In the genomic region with DNA sequence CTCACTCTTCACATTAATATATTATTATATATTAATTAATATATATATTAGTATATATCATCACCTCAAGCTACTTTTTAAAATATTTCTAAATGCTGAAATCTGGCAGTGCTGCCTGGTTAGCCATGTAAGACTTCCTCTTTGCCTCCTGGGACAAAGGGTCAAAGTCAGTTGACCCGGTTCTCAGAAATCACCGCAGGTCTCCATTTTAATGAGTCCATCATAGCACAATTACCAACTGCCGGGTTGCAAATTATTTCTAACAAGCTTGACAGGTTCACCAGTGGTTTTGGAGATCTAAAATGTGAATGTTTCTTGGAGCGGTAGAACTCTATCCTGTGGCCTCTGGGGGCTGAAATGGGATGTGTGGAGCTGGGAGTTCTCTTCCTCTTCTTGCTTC, we compare ENCODE assay signal across 15 mouse cellular contexts. TPM values are rescaled to one million over a fixed set of nuclear protein-coding genes. Genes with fewer than 3 reads are reported as not detected.
DNase-seq lines count a peak whose midpoint lies in the region; ATAC-seq and TF ChIP-seq lines count a peak whose summit lies in the region.
"Had no signal": no experiment of that assay in that cellular context is flagged by ENCODE, and none has a peak within 500 bp of the region (broad histone marks: within the 10 kb centered on the region; RNA-seq: fewer than 3 reads in every experiment).

No protein-coding gene starts in this region.

- no peaks in the 10 kb centered on the region for H3K36me3 ChIP-seq in kidney, adult 2 months (ENCODE audit: control insufficient read depth, insufficient read depth, low read length)
- H3K36me3 ChIP-seq in kidney, embryonic 14.5 days (ENCODE audit: control insufficient read depth, insufficient read depth, low read length) = no peaks in the 10 kb centered on the region
- H3K36me3 ChIP-seq in forebrain, embryonic 15.5 days = no peaks in the 10 kb centered on the region
- H3K36me3 ChIP-seq in kidney, postnatal 0 days (ENCODE audit: insufficient read depth, low read length) = no peaks in the 10 kb centered on the region
- H3K36me3 ChIP-seq: liver, embryonic 13.5 days had no signal

- no peaks in the 10 kb centered on the region for H3K4me1 ChIP-seq in kidney, adult 2 months (ENCODE audit: control insufficient read depth, insufficient read depth, low read length)
- 0 out of 2 replicates have a peak, but pooled peaks cover 5% of the 10 kb centered on the region for H3K4me1 ChIP-seq in kidney, embryonic 14.5 days (ENCODE audit: control insufficient read depth, insufficient read depth, low read length)
- H3K4me1 ChIP-seq in forebrain, embryonic 15.5 days = peaks cover 15% of the 10 kb centered on the region
- peaks cover 11% of the 10 kb centered on the region; the same call in 1 of the 2 replicates for H3K4me1 ChIP-seq in kidney, postnatal 0 days (replicated peaks; ENCODE audit: insufficient read depth, low read length)
- H3K4me1 ChIP-seq in olfactory bulb, adult 2 months (ENCODE audit: control insufficient read depth, insufficient read depth, low read length) = peaks cover 17% of the 10 kb centered on the region
- H3K4me1 ChIP-seq: liver, embryonic 13.5 days had no signal

- H3K27ac ChIP-seq in kidney, adult 2 months (ENCODE audit: insufficient read depth, low read depth, low read length) = no peak overlapping the region
- no peak overlapping the region for H3K27ac ChIP-seq in kidney, embryonic 14.5 days (ENCODE audit: low read depth, low read length)
- H3K27ac ChIP-seq in forebrain, embryonic 15.5 days (replicated peaks) = no peak overlapping the region
- H3K27ac ChIP-seq in kidney, postnatal 0 days = no peak overlapping the region
- no peak overlapping the region for H3K27ac ChIP-seq in olfactory bulb, adult 2 months (ENCODE audit: insufficient read depth, low read depth, low read length)
- H3K27ac ChIP-seq: liver, embryonic 13.5 days had no signal

- no peak for ATAC-seq in kidney, embryonic 14.5 days (ENCODE audit: low FRiP score, low TSS enrichment)
- ATAC-seq in forebrain, embryonic 15.5 days (replicated peaks) = no peak
- no peak for ATAC-seq in kidney, postnatal 0 days (replicated peaks; ENCODE audit: low FRiP score, low read depth)

- no peak for TF ChIP-seq POLR2A in kidney, adult 2 months (IDR thresholded peaks at IDR 0.05; ENCODE audit: low read depth, low read length)
- no peak for TF ChIP-seq POLR2A in olfactory bulb, adult 2 months (IDR thresholded peaks at IDR 0.05; ENCODE audit: insufficient read depth, low read depth, low read length)

- no peak overlapping the region for H3K4me3 ChIP-seq in kidney, adult 2 months (ENCODE audit: insufficient read depth, low read depth, low read length)
- H3K4me3 ChIP-seq in kidney, embryonic 14.5 days (ENCODE audit: low read length) = no peak overlapping the region
- H3K4me3 ChIP-seq in forebrain, embryonic 15.5 days = no peak overlapping the region
- no peak overlapping the region for H3K4me3 ChIP-seq in kidney, postnatal 0 days (replicated peaks; ENCODE audit: low read depth, low read length)
- peak overlapping the region; percentile 73 for H3K4me3 ChIP-seq in olfactory bulb, adult 2 months (ENCODE audit: insufficient read depth, low read depth, low read length)

- no peaks in the 10 kb centered on the region; the same call in 1 of the 2 replicates for H3K27me3 ChIP-seq in kidney, adult 2 months (replicated peaks; ENCODE audit: control insufficient read depth, insufficient read depth, low read length)
- peaks cover 33% of the 10 kb centered on the region for H3K27me3 ChIP-seq in kidney, embryonic 14.5 days (ENCODE audit: control insufficient read depth, insufficient read depth, low read length)
- H3K27me3 ChIP-seq in forebrain, embryonic 15.5 days = peaks cover 21% of the 10 kb centered on the region; the same call in 1 of the 2 replicates
- peaks cover 9% of the 10 kb centered on the region; the same call in 1 of the 2 replicates for H3K27me3 ChIP-seq in kidney, postnatal 0 days (ENCODE audit: insufficient read depth, low read length)

- H3K9ac ChIP-seq in kidney, embryonic 14.5 days (ENCODE audit: low read depth, low read length) = no peak overlapping the region
- H3K9ac ChIP-seq in forebrain, embryonic 15.5 days (replicated peaks) = no peak overlapping the region
- H3K9ac ChIP-seq in kidney, postnatal 0 days (ENCODE audit: low read depth, low read length) = no peak overlapping the region
- H3K9ac ChIP-seq: liver, embryonic 13.5 days had no signal

- intact Hi-C loops in gastrocnemius, postnatal 14 days (cut with DNase I; ENCODE audit: low total_unique reads) = no loop called here

- no peak overlapping the region for H3K4me2 ChIP-seq in kidney, embryonic 14.5 days (replicated peaks; ENCODE audit: low read depth, low read length)
- peak overlapping the region; percentile 96; the same call in 1 of the 2 replicates for H3K4me2 ChIP-seq in forebrain, embryonic 15.5 days (replicated peaks)
- H3K4me2 ChIP-seq in kidney, postnatal 0 days (ENCODE audit: low read length) = peak overlapping the region; percentile 81; the same call in 1 of the 2 replicates

- 7% methylated on average over 4 of the region's 4 CpGs for WGBS in kidney, adult 2 months
- WGBS in kidney, embryonic 14.5 days = 27% methylated on average over 4 of the region's 4 CpGs
- 14% methylated on average over 4 of the region's 4 CpGs for WGBS in forebrain, embryonic 15.5 days
- WGBS in kidney, postnatal 0 days = 16% methylated on average over 4 of the region's 4 CpGs
- WGBS in olfactory bulb, adult 2 months = 15% methylated on average over 4 of the region's 4 CpGs

- TF ChIP-seq CTCF in kidney, adult 2 months (conservative IDR thresholded peaks at IDR 0.05; ENCODE audit: insufficient read depth, insufficient read length, low read depth, low read length) = no peak
- no peak for TF ChIP-seq CTCF in kidney, postnatal 0 days (IDR thresholded peaks at IDR 0.05; ENCODE audit: low read depth)
- no peak for TF ChIP-seq CTCF in olfactory bulb, adult 2 months (IDR thresholded peaks at IDR 0.05; ENCODE audit: insufficient read depth, low read depth, low read length)

- DNase-seq in kidney, adult 2 months = peak; percentile 75
- DNase-seq in kidney, postnatal 0 days (ENCODE audit: low spot score) = no peak
- DNase-seq in gastrocnemius, postnatal 14 days = no peak
- DNase-seq in thymus, postnatal 0 days (ENCODE audit: low spot score) = no peak
- DNase-seq in adrenal gland, adult 8-10 months = no peak
- DNase-seq: gastrocnemius, postnatal 25 days; liver, embryonic 13.5 days; thymus, postnatal 4 days had no signal

- H3K9me3 ChIP-seq in kidney, embryonic 14.5 days (ENCODE audit: control insufficient read depth, low read length) = no peaks in the 10 kb centered on the region
- H3K9me3 ChIP-seq in forebrain, embryonic 15.5 days = no peaks in the 10 kb centered on the region
- H3K9me3 ChIP-seq in kidney, postnatal 0 days (replicated peaks; ENCODE audit: low read length) = no peaks in the 10 kb centered on the region
- H3K9me3 ChIP-seq: liver, embryonic 13.5 days had no signal

RNA-seq across cellular contexts. Expression of a gene that starts 1.8 kb away (rescaled TPM):
- polyA plus RNA-seq in kidney, adult 2 months (2012; rRNA removed) = 0.05 TPM in 1 of 2 replicates, not detected in the other
- polyA plus RNA-seq in kidney, embryonic 14.5 days (2014; fragmentation: Nextera tagmentation; extraction: Ambion mirVana) = not detected in 2 replicates
- polyA plus RNA-seq in forebrain, embryonic 15.5 days (2015; fragmentation: Nextera tagmentation; extraction: Ambion mirVana) = 0.40 and 1.3 TPM in 2 replicates
- polyA plus RNA-seq in kidney, postnatal 0 days (2015; fragmentation: Nextera tagmentation; extraction: Ambion mirVana) = 0.17 TPM in 1 of 2 replicates, not detected in the other
- not detected in 2 replicates for polyA plus RNA-seq in olfactory bulb, adult 2 months (2012; ENCODE audit: insufficient read depth, insufficient read length, low replicate concordance, missing spikeins)
- total RNA-seq in gastrocnemius, postnatal 14 days (2021) = not detected
- 3.6 and 4.2 TPM in 2 replicates for polyA plus RNA-seq in thymus, postnatal 0 days (2015; fragmentation: Nextera tagmentation; extraction: Ambion mirVana)
- total RNA-seq in adrenal gland, adult 8-10 months (2022) = not detected
- total RNA-seq: adrenal gland, postnatal 4 days; common myeloid progenitor, adult 5-6 weeks; gastrocnemius, postnatal 25 days; MEL; neutrophil, adult 5-6 weeks had no signal
- polyA plus RNA-seq: liver, embryonic 13.5 days had no signal

RNA-seq across cellular contexts. Expression of a gene that starts 35.6 kb away (rescaled TPM):
- 0.80 TPM in 1 of 2 replicates, not detected in the other for polyA plus RNA-seq in kidney, adult 2 months (2012; rRNA removed)
- polyA plus RNA-seq in kidney, embryonic 14.5 days (2014; fragmentation: Nextera tagmentation; extraction: Ambion mirVana) = not detected in 2 replicates
- not detected in 2 replicates for polyA plus RNA-seq in forebrain, embryonic 15.5 days (2015; fragmentation: Nextera tagmentation; extraction: Ambion mirVana)
- not detected in 2 replicates for polyA plus RNA-seq in kidney, postnatal 0 days (2015; fragmentation: Nextera tagmentation; extraction: Ambion mirVana)
- not detected in 2 replicates for polyA plus RNA-seq in olfactory bulb, adult 2 months (2012; ENCODE audit: insufficient read depth, insufficient read length, low replicate concordance, missing spikeins)
- total RNA-seq in gastrocnemius, postnatal 14 days (2021) = 1 to 10 TPM in 1 of 2 experiments, not detected in 1; 1.5 TPM
- 0.89 and 1.4 TPM in 2 replicates for polyA plus RNA-seq in thymus, postnatal 0 days (2015; fragmentation: Nextera tagmentation; extraction: Ambion mirVana)
- not detected for total RNA-seq in adrenal gland, adult 8-10 months (2022)
- total RNA-seq: adrenal gland, postnatal 4 days; common myeloid progenitor, adult 5-6 weeks; MEL; neutrophil, adult 5-6 weeks had no signal
- polyA plus RNA-seq: liver, embryonic 13.5 days had no signal
